Mouse (Mus musculus) monocyte, adult 2 months (primary cell): ENCODE measurements around the gene Ripply3.

Experiments used
- DNase-seq, 2 experiments: peaks; one replicate each; pipeline ENCODE4 v3.0.0; 2022; ENCODE audit warnings: low spot score in 2 of 2, low read depth in 1 of 2

Gene Ripply3

GRCm38 (mm10) chr16:94327781-94328711, at the start of gene Ripply3:
TSS of gene Ripply3 (plus strand) at chr16:94328420.
- no peak for DNase-seq

GRCm38 (mm10) chr16:94283972-94284371, 44.2 kb upstream of the Ripply3 start:
- no peak for DNase-seq

GRCm38 (mm10) chr16:94287826-94288225, 40.4 kb upstream of the Ripply3 start:
- DNase-seq = no peak

- DNase-seq = no peak
These were observed 38.8 kb upstream of the Ripply3 start for GRCm38 (mm10) chr16:94289138-94290072.

GRCm38 (mm10) chr16:94290073-94290999, 37.9 kb upstream of the Ripply3 start:
- peak in 1 of 2 experiments; percentile 13 for DNase-seq

- no peak for DNase-seq
These were observed 37.1 kb upstream of the Ripply3 start for GRCm38 (mm10) chr16:94291141-94291540.

- no peak for DNase-seq
These were observed 30.1 kb upstream of the Ripply3 start for GRCm38 (mm10) chr16:94298081-94298480.

- no peak for DNase-seq
These were observed 29.0 kb upstream of the Ripply3 start for GRCm38 (mm10) chr16:94299210-94299609.

GRCm38 (mm10) chr16:94301194-94301593, 27.0 kb upstream of the Ripply3 start:
- no peak for DNase-seq

- no peak for DNase-seq
These were observed 26.5 kb upstream of the Ripply3 start for GRCm38 (mm10) chr16:94301696-94302095.

- DNase-seq = no peak
These were observed 25.7 kb upstream of the Ripply3 start for GRCm38 (mm10) chr16:94302274-94303202.

- no peak for DNase-seq
These were observed 25.1 kb upstream of the Ripply3 start for GRCm38 (mm10) chr16:94303203-94303535.

GRCm38 (mm10) chr16:94307526-94307925, 20.7 kb upstream of the Ripply3 start:
- no peak for DNase-seq

GRCm38 (mm10) chr16:94307942-94308341, 20.3 kb upstream of the Ripply3 start:
- DNase-seq = no peak

GRCm38 (mm10) chr16:94309025-94309424, 19.2 kb upstream of the Ripply3 start:
- no peak for DNase-seq

- DNase-seq = no peak
These were observed 16.8 kb upstream of the Ripply3 start for GRCm38 (mm10) chr16:94311416-94311815.

- DNase-seq = no peak
These were observed 16.3 kb upstream of the Ripply3 start for GRCm38 (mm10) chr16:94311931-94312330.

- peak in 1 of 2 experiments; percentile 59 for DNase-seq
These were observed 15.5 kb upstream of the Ripply3 start for GRCm38 (mm10) chr16:94312663-94313228.
